Mouse (Mus musculus): ENCODE measurements around the gene Ints3. TPM values are rescaled to one million over a fixed set of nuclear protein-coding genes. Genes with fewer than 3 reads are reported as not detected.

Gene Ints3
- total and polyA plus RNA-seq, 3 experiments: 15.2 to 26.3 (median 22.9) TPM

- H3K36me3 ChIP-seq (ENCODE audit: control insufficient read depth, insufficient read depth, low read length): peaks cover 7% of the 10 kb centered on the region
- peak overlapping the region; percentile 17 for H3K27ac ChIP-seq
- no peaks in the 10 kb centered on the region for H3K79me2 ChIP-seq (replicated peaks; ENCODE audit: control insufficient read depth, insufficient read depth, low read length)
- H3K27me3 ChIP-seq (ENCODE audit: control insufficient read depth, insufficient read depth, low read length): no peaks in the 10 kb centered on the region
- intact Hi-C loops (cut with DNase I): no loop called here
- H3K4me3 ChIP-seq: no peak overlapping the region
- peaks cover 12% of the 10 kb centered on the region for H3K4me1 ChIP-seq (ENCODE audit: control insufficient read depth, insufficient read depth, low read length)
- peak in 1 of 2 experiments; percentile 45 for DNase-seq
- WGBS: 64% methylated on average over 6 of the region's 6 CpGs
- no peak overlapping the region for H3K9ac ChIP-seq (ENCODE audit: low read depth, low read length)
- no peak for TF ChIP-seq CTCF (IDR thresholded peaks at IDR 0.05)
- TF ChIP-seq EP300 (IDR thresholded peaks at IDR 0.05; ENCODE audit: insufficient read depth, low read depth, low read length): no peak
- no peak for TF ChIP-seq POLR2A (IDR thresholded peaks at IDR 0.05; ENCODE audit: insufficient read depth, low read depth, low read length)
Measured at GRCm38 (mm10) chr3:90428186-90428585, 5.2 kb downstream of the Ints3 start.

GRCm38 (mm10) chr3:90427574-90427973 lies 5.8 kb downstream of the Ints3 start:
- H3K79me2 ChIP-seq (replicated peaks; ENCODE audit: control insufficient read depth, insufficient read depth, low read length): no peaks in the 10 kb centered on the region
- H3K27me3 ChIP-seq (ENCODE audit: control insufficient read depth, insufficient read depth, low read length): no peaks in the 10 kb centered on the region
- H3K4me3 ChIP-seq: no peak overlapping the region
- no peak for DNase-seq
- TF ChIP-seq EP300 (IDR thresholded peaks at IDR 0.05; ENCODE audit: insufficient read depth, low read depth, low read length) (no peak), CTCF (IDR thresholded peaks at IDR 0.05) (no peak), POLR2A (IDR thresholded peaks at IDR 0.05; ENCODE audit: insufficient read depth, low read depth, low read length) (no peak)
- peaks cover 7% of the 10 kb centered on the region for H3K36me3 ChIP-seq (ENCODE audit: control insufficient read depth, insufficient read depth, low read length)
- H3K9ac ChIP-seq (ENCODE audit: low read depth, low read length): no peak overlapping the region
- H3K4me1 ChIP-seq (ENCODE audit: control insufficient read depth, insufficient read depth, low read length): peaks cover 12% of the 10 kb centered on the region
- intact Hi-C loops (cut with DNase I): no loop called here
- H3K27ac ChIP-seq: peak overlapping the region; percentile 17
- 80% methylated on average over 1 of the region's 1 CpGs for WGBS

- no peaks in the 10 kb centered on the region for H3K79me2 ChIP-seq (replicated peaks; ENCODE audit: control insufficient read depth, insufficient read depth, low read length)
- no peak overlapping the region for H3K9ac ChIP-seq (ENCODE audit: low read depth, low read length)
- H3K4me3 ChIP-seq: no peak overlapping the region
- H3K27ac ChIP-seq: no peak overlapping the region
- H3K27me3 ChIP-seq (ENCODE audit: control insufficient read depth, insufficient read depth, low read length): no peaks in the 10 kb centered on the region
- no peak for TF ChIP-seq POLR2A (IDR thresholded peaks at IDR 0.05; ENCODE audit: insufficient read depth, low read depth, low read length)
- no peak for TF ChIP-seq CTCF (IDR thresholded peaks at IDR 0.05)
- no peak for TF ChIP-seq EP300 (IDR thresholded peaks at IDR 0.05; ENCODE audit: insufficient read depth, low read depth, low read length)
- DNase-seq: no peak
- peaks cover 8% of the 10 kb centered on the region for H3K4me1 ChIP-seq (ENCODE audit: control insufficient read depth, insufficient read depth, low read length)
- intact Hi-C loops (cut with DNase I): no loop called here
- 79% methylated on average over 2 of the region's 2 CpGs for WGBS
- H3K36me3 ChIP-seq (ENCODE audit: control insufficient read depth, insufficient read depth, low read length): peaks cover 5% of the 10 kb centered on the region
Measured at GRCm38 (mm10) chr3:90425499-90425898, 7.9 kb downstream of the Ints3 start.

GRCm38 (mm10) chr3:90423549-90423948 lies 9.9 kb downstream of the Ints3 start:
- no peak for TF ChIP-seq EP300 (IDR thresholded peaks at IDR 0.05; ENCODE audit: insufficient read depth, low read depth, low read length)
- TF ChIP-seq CTCF (IDR thresholded peaks at IDR 0.05): no peak
- no peak for TF ChIP-seq POLR2A (IDR thresholded peaks at IDR 0.05; ENCODE audit: insufficient read depth, low read depth, low read length)
- H3K9ac ChIP-seq (ENCODE audit: low read depth, low read length): no peak overlapping the region
- H3K27ac ChIP-seq: no peak overlapping the region
- no peaks in the 10 kb centered on the region; the same call in 1 of the 2 replicates for H3K36me3 ChIP-seq (ENCODE audit: control insufficient read depth, insufficient read depth, low read length)
- no peak overlapping the region for H3K4me3 ChIP-seq
- no peaks in the 10 kb centered on the region; the same call in 1 of the 2 replicates for H3K4me1 ChIP-seq (ENCODE audit: control insufficient read depth, insufficient read depth, low read length)
- intact Hi-C loops (cut with DNase I): no loop called here
- H3K27me3 ChIP-seq (ENCODE audit: control insufficient read depth, insufficient read depth, low read length): no peaks in the 10 kb centered on the region
- no peaks in the 10 kb centered on the region for H3K79me2 ChIP-seq (replicated peaks; ENCODE audit: control insufficient read depth, insufficient read depth, low read length)
- no peak for DNase-seq

- intact Hi-C loops (cut with DNase I): no loop called here
- Histone ChIP-seq H3K27ac (no peak overlapping the region), H3K36me3 (ENCODE audit: control insufficient read depth, insufficient read depth, low read length) (no peaks in the 10 kb centered on the region; the same call in 1 of the 2 replicates), H3K9ac (ENCODE audit: low read depth, low read length) (no peak overlapping the region), H3K4me1 (ENCODE audit: control insufficient read depth, insufficient read depth, low read length) (no peaks in the 10 kb centered on the region), H3K4me3 (no peak overlapping the region), H3K79me2 (replicated peaks; ENCODE audit: control insufficient read depth, insufficient read depth, low read length) (no peaks in the 10 kb centered on the region), H3K27me3 (ENCODE audit: control insufficient read depth, insufficient read depth, low read length) (no peaks in the 10 kb centered on the region)
- 92% methylated on average over 6 of the region's 6 CpGs for WGBS
- no peak for DNase-seq
- TF ChIP-seq EP300 (IDR thresholded peaks at IDR 0.05; ENCODE audit: insufficient read depth, low read depth, low read length): no peak
- TF ChIP-seq POLR2A (IDR thresholded peaks at IDR 0.05; ENCODE audit: insufficient read depth, low read depth, low read length): no peak
- no peak for TF ChIP-seq CTCF (IDR thresholded peaks at IDR 0.05)
Measured at GRCm38 (mm10) chr3:90420696-90421095, 12.7 kb downstream of the Ints3 start.

DNA sequence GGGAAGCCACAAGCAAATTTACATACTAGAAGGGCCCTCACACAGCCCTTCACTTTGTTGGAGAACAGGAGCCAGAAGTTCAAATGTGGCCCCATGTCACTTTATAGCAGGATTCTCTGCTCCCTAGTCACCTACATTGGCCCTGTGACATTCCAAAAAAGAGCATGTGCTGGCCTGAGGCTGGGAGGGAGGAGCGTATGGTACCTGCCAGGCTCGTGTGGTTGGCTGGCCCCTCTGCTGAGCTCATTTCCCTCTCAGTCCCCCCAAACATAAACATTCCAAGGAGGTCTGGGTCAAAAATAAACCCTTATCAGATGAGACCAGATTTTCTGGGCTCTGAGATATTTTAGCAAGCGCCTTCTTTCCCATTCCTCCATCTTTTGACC lies 20.4 kb downstream of the Ints3 start:
- Histone ChIP-seq H3K27ac (no peak overlapping the region), H3K4me3 (no peak overlapping the region), H3K27me3 (ENCODE audit: control insufficient read depth, insufficient read depth, low read length) (no peaks in the 10 kb centered on the region), H3K4me1 (ENCODE audit: control insufficient read depth, insufficient read depth, low read length) (no peaks in the 10 kb centered on the region), H3K79me2 (replicated peaks; ENCODE audit: control insufficient read depth, insufficient read depth, low read length) (no peaks in the 10 kb centered on the region), H3K36me3 (ENCODE audit: control insufficient read depth, insufficient read depth, low read length) (no peaks in the 10 kb centered on the region), H3K9ac (ENCODE audit: low read depth, low read length) (no peak overlapping the region)
- no peak for DNase-seq
- no peak for TF ChIP-seq EP300 (IDR thresholded peaks at IDR 0.05; ENCODE audit: insufficient read depth, low read depth, low read length)
- no peak for TF ChIP-seq POLR2A (IDR thresholded peaks at IDR 0.05; ENCODE audit: insufficient read depth, low read depth, low read length)
- TF ChIP-seq CTCF (IDR thresholded peaks at IDR 0.05): no peak
- 62% methylated on average over 3 of the region's 3 CpGs for WGBS
- intact Hi-C loops (cut with DNase I): loop anchor here (2.0 to 10.0 kb wide), 3 partner anchors 20 to 239 kb away; partner anchors contain the start of genes Ints3, S100a6 and S100a7a
